Mouse (Mus musculus) forebrain, embryonic 14.5 days (tissue): ENCODE data around the gene Cdc20. TPM values are rescaled to one million over a fixed set of nuclear protein-coding genes. Genes with fewer than 3 reads are reported as not detected.

ENCODE experiments used
- ATAC-seq: fragments of 200-750 bp; cut with Nextera tagmentation; 2 replicates; pipeline ENCODE4 v1.8.0; 2017; ENCODE audit warnings: mild to moderate bottlenecking, moderate library complexity
- DNase-seq: peaks from one replicate; pipeline ENCODE4 v3.0.0-alpha.2; 2015; ENCODE audit warnings: low spot score
- H3K27ac ChIP-seq: fragments of 300-500 bp; sonication (generic); 2 replicates; pipeline ENCODE4 v1.5.1; 2014; ENCODE audit warnings: low read depth, mild to moderate bottlenecking, control low read depth, low read length, moderate library complexity
- H3K27me3 ChIP-seq: fragments of 300-500 bp; sonication (generic); replicated peaks from 2 replicates; pipeline ENCODE4 v1.6.1; 2014; ENCODE audit warnings: low read length, control low read depth, mixed read lengths; ENCODE audit not compliant: control insufficient read depth, insufficient read depth
- H3K36me3 ChIP-seq: fragments of 300-500 bp; sonication (generic); 2 replicates; pipeline ENCODE4 v1.6.1; 2014; ENCODE audit warnings: low read length, control low read depth; ENCODE audit not compliant: control insufficient read depth, insufficient read depth
- H3K4me1 ChIP-seq: fragments of 300-500 bp; sonication (generic); 2 replicates; pipeline ENCODE4 v1.6.1; 2014; ENCODE audit warnings: antibody characterized with exemption, low read length, control low read depth; ENCODE audit not compliant: control insufficient read depth, insufficient read depth
- H3K4me2 ChIP-seq: fragments of 300-500 bp; sonication (generic); 2 replicates; pipeline ENCODE4 v1.6.1; 2014; ENCODE audit warnings: mild to moderate bottlenecking, control low read depth, low read length
- H3K4me3 ChIP-seq: fragments of 300-500 bp; sonication (generic); 2 replicates; pipeline ENCODE4 v1.5.1; 2014; ENCODE audit warnings: low read depth, low read length, control low read depth
- H3K9ac ChIP-seq: fragments of 300-500 bp; sonication (generic); 2 replicates; pipeline ENCODE4 v1.6.1; 2014; ENCODE audit warnings: mild to moderate bottlenecking, low read length, control low read depth, moderate library complexity
- H3K9me3 ChIP-seq: fragments of 300-500 bp; sonication (generic); replicated peaks from 2 replicates; pipeline ENCODE4 v1.6.1; 2016; ENCODE audit warnings: low read length, control low read depth, mixed read lengths; ENCODE audit not compliant: control insufficient read depth
- WGBS: fragments of 180-500 bp; shearing (Covaris S2); extraction: QIAGEN DNeasy Blood & Tissue Kit; methylation state at CpG from one replicate; pipeline ENCODE4 v1.1.7; 2014; 5-methylcytosine and 5-hydroxymethylcytosine counted together
- polyA plus RNA-seq: library from polyadenylated mRNA; unstranded; fragments of >200 nt; fragmentation: Nextera tagmentation; extraction: Ambion mirVana; gene quantifications from 2 replicates; pipeline ENCODE4 v1.2.1, GENCODE M21; 2014

Gene Cdc20
- polyA plus RNA-seq, 1 experiment from 2014 or later, result 151 TPM

GRCm38 (mm10) chr4:118383271-118383670 is 53.9 kb downstream of the Cdc20 start:
- H3K4me2 ChIP-seq, result no peak overlapping the region
- no peak overlapping the region for H3K27ac ChIP-seq
- H3K9ac ChIP-seq, result no peak overlapping the region
- DNase-seq, result no peak
- no peak overlapping the region for H3K4me3 ChIP-seq
- no peak for ATAC-seq
- no peaks in the 10 kb centered on the region for H3K4me1 ChIP-seq
- WGBS, result 94% methylated on average over 7 of the region's 7 CpGs
- no peaks in the 10 kb centered on the region for H3K27me3 ChIP-seq
- H3K36me3 ChIP-seq, result peaks cover 98% of the 10 kb centered on the region
- H3K9me3 ChIP-seq, result no peaks in the 10 kb centered on the region

Other genes with a start within 250 kb of the Cdc20 start
- gene Ptprf, start 145.9 kb downstream of the Cdc20 start, polyA plus RNA-seq, result 42.0 and 50.2 TPM in 2 replicates
- 8.0 and 10.0 TPM in 2 replicates for gene Szt2, start 28.1 kb downstream of the Cdc20 start, polyA plus RNA-seq
- 119 TPM in 2 replicates for gene Med8, start 28.0 kb downstream of the Cdc20 start, polyA plus RNA-seq
- gene Elovl1, start 9.3 kb downstream of the Cdc20 start, polyA plus RNA-seq, result 26.1 and 28.9 TPM in 2 replicates
- gene Mpl, start 20.2 kb upstream of the Cdc20 start, polyA plus RNA-seq, result 0.18 and 0.22 TPM in 2 replicates
- 10.8 and 12.4 TPM in 2 replicates for gene Tie1, start 52.7 kb upstream of the Cdc20 start, polyA plus RNA-seq
- not detected in 2 replicates for gene 2610528J11Rik, start 89.6 kb upstream of the Cdc20 start, polyA plus RNA-seq
- not detected in 2 replicates for gene Tmem125, start 106.7 kb upstream of the Cdc20 start, polyA plus RNA-seq
- 0.81 and 0.91 TPM in 2 replicates for gene Cfap57, start 183.4 kb upstream of the Cdc20 start, polyA plus RNA-seq
- gene Ebna1bp2, start 183.4 kb upstream of the Cdc20 start, polyA plus RNA-seq, result 167 and 176 TPM in 2 replicates
- gene Olfr62, start 221.6 kb upstream of the Cdc20 start, polyA plus RNA-seq, result not detected in 2 replicates